Mouse (Mus musculus) embryonic facial prominence, embryonic 12.5 days (tissue): ENCODE results near the gene Sox13. TPM values are rescaled to one million over a fixed set of nuclear protein-coding genes. Genes with fewer than 3 reads are reported as not detected.
"Not testable (repeated sequence)": the region's sequence is repeated elsewhere in the genome, so short reads cannot be mapped to it uniquely, and the experiment has no call there.

ENCODE experiments used
- ATAC-seq: fragments of 200-750 bp; cut with Nextera tagmentation; 2 replicates; pipeline ENCODE4 v1.8.0; 2017; ENCODE audit not compliant: insufficient number of reproducible peaks, insufficient read depth, low FRiP score, low TSS enrichment
- H3K27ac ChIP-seq: fragments of 300-500 bp; sonication (generic); 2 replicates; pipeline ENCODE4 v1.5.1; 2016; ENCODE audit warnings: mild to moderate bottlenecking
- H3K27me3 ChIP-seq: fragments of 300-500 bp; sonication (generic); 2 replicates; pipeline ENCODE4 v1.6.1; 2016; ENCODE audit warnings: mild to moderate bottlenecking, moderate library complexity
- H3K36me3 ChIP-seq: fragments of 300-500 bp; sonication (generic); 2 replicates; pipeline ENCODE4 v1.6.1; 2016; ENCODE audit warnings: mild to moderate bottlenecking
- H3K4me1 ChIP-seq: fragments of 300-500 bp; sonication (generic); 2 replicates; pipeline ENCODE4 v1.6.1; 2016
- H3K4me2 ChIP-seq: fragments of 300-500 bp; sonication (generic); replicated peaks from 2 replicates; pipeline ENCODE4 v1.6.1; 2016; ENCODE audit warnings: mild to moderate bottlenecking, moderate library complexity
- H3K4me3 ChIP-seq: fragments of 300-500 bp; sonication (generic); 2 replicates; pipeline ENCODE4 v1.5.1; 2016; ENCODE audit warnings: mild to moderate bottlenecking
- H3K9ac ChIP-seq: fragments of 300-500 bp; sonication (generic); 2 replicates; pipeline ENCODE4 v1.6.1; 2016; ENCODE audit warnings: mild to moderate bottlenecking, moderate library complexity
- H3K9me3 ChIP-seq: fragments of 300-500 bp; sonication (generic); 2 replicates; pipeline ENCODE4 v1.6.1; 2016; ENCODE audit warnings: mild to moderate bottlenecking, moderate library complexity
- WGBS: fragments of 180-500 bp; shearing (Covaris S2); methylation state at CpG from one replicate; pipeline ENCODE4 v1.1.7; 2016; 5-methylcytosine and 5-hydroxymethylcytosine counted together
- polyA plus RNA-seq: library from polyadenylated mRNA; unstranded; fragments of >200 nt; fragmentation: Nextera tagmentation; extraction: Ambion mirVana; gene quantifications from 2 replicates; pipeline ENCODE4 v1.2.1, GENCODE M21; 2016

Sox13 gene
- polyA plus RNA-seq, 1 experiment from 2014 or later = 9.4 TPM

DNA sequence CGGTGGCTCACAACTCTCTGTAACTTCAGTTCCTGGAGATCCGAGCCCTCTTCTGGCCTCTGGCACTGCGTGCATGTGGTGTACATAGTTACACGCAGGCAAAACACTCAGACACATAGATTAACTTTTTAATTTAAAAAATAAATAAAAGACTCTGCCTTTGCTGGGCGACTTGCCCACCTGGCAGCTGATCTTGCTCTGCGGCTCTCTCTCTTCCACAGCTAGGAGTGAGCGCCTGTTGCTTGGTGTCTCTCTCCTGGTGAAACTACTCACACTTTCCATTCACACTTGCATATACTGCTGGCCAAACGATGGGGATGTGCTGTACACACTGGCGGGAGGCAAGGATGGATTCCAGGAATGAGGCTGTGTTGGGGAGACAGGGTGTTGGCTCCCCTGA, 77.6 kb downstream of the Sox13 start:
- Histone ChIP-seq H3K27me3 (no peaks in the 10 kb centered on the region), H3K4me2 (no peak overlapping the region), H3K9me3 (no peaks in the 10 kb centered on the region), H3K36me3 (no peaks in the 10 kb centered on the region), H3K4me1 (no peaks in the 10 kb centered on the region), H3K27ac (no peak overlapping the region), H3K4me3 (no peak overlapping the region), H3K9ac (no peak overlapping the region)
- 83% methylated on average over 9 of the region's 9 CpGs for WGBS
- ATAC-seq = no peak

DNA sequence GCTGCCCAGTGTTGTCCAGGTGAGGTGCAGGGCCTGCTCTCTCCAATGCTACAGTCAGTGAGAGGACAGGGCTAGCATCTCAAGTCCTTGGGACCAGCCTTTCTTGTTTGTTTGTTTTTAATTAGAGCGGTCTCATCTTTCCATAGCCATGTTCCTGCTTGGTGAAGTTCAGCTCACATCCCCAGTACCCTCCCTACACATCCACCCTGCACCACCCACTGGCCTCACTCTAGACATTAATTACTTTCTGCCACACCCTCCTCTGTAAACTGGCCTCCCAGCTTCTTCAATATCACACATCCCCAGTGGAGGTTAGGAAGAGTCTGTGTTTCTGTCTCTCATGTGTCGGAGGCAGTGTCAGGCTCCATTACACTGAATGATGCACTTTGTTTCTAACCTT, 79.8 kb downstream of the Sox13 start:
- 92% methylated on average over 2 of the region's 2 CpGs for WGBS
- Histone ChIP-seq H3K4me3 (no peak overlapping the region), H3K27ac (no peak overlapping the region), H3K27me3 (no peaks in the 10 kb centered on the region), H3K36me3 (no peaks in the 10 kb centered on the region), H3K4me1 (no peaks in the 10 kb centered on the region), H3K9ac (no peak overlapping the region), H3K9me3 (no peaks in the 10 kb centered on the region), H3K4me2 (no peak overlapping the region)
- ATAC-seq = no peak

DNA sequence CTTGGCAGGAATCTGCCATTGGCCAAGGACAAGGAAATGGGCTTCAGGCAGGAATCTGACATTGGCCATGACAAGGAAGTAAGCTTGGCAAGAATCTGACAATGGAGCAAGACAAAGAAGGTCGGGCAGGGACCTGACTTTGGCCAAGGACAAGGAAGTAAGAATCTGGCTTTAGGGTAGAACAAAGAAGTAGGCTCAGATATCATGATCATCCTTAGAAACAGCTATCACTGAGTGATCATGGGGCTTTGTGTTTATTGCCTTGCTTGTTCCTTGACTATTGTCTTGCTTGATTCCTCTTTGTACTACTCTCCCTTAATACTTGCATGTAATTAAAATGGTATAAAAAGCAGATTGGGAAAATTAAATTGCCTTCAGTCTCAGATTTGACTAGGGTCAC, 83.8 kb downstream of the Sox13 start:
- H3K27me3 ChIP-seq, H3K27ac ChIP-seq, H3K36me3 ChIP-seq, H3K4me2 ChIP-seq, H3K4me3 ChIP-seq, ATAC-seq, H3K4me1 ChIP-seq, H3K9ac ChIP-seq, H3K9me3 ChIP-seq: not testable (repeated sequence)
- WGBS = 63% methylated on average over 1 of the region's 1 CpGs

DNA sequence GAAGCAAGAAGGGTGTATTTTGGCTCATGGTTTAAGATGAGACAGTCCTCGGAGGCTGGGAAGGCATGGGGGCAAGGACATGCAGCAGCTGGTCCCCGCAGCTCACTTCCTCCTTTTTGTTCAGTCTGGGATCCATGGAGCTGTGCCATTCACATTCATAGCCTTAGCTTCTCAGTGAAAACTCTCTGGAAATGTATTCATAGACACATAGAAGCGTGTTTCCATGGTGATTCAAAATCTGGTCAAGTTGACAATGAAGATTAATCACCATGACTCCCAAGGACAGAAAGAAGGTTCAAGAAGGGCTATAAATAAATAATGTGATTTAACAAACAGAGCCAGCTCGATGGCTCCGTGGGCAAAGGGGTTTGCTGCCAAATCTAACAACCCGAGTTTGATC, 90.2 kb downstream of the Sox13 start:
- ATAC-seq = no peak

DNA sequence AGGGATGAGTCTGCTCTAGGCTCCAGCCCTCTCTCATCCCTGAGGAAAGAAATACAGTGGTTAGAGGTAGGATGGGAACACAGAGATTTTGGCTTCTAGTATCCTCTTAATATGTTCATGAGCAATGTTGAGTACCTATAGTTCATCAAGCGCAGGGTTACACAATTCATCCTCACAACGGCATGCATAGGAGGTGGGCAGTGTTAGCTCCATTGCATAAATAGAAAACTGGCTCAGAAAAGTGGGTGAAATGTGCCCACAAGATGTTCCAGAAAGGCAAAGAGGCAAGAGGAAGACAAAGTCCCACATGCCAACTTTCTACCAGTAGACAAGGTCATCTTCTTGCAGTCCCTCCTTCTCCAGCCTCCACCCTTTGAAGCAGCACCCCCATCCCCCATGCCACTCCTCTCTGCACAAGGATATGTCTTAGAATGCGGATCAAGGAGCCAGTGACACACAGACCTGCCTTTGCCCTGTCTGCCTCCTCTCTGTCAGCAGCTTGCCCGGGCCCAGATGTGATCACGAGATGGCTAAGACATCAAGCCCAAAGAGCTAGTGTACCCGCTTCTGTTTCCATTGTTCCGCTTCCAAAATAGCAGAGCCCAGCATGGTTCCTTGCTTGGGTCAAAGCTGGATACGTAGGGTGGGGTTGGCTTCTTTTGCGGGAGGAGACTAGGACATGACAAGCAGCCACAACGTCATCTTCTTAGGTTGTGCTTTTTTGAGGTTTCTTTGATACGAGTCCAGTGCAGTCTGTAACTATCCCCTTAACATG, 91.3 kb downstream of the Sox13 start:
- no peak for ATAC-seq
- Histone ChIP-seq H3K4me1 (peaks cover 7% of the 10 kb centered on the region), H3K9me3 (no peaks in the 10 kb centered on the region), H3K4me3 (no peak overlapping the region), H3K36me3 (no peaks in the 10 kb centered on the region), H3K4me2 (no peak overlapping the region), H3K27ac (no peak overlapping the region), H3K9ac (no peak overlapping the region), H3K27me3 (peaks cover 40% of the 10 kb centered on the region)
- WGBS = 86% methylated on average over 11 of the region's 11 CpGs

More for the DNA sequence above, 90.2 kb downstream of the Sox13 start:
- no peak overlapping the region for H3K4me2 ChIP-seq
- no peaks in the 10 kb centered on the region for H3K9me3 ChIP-seq
- H3K9ac ChIP-seq = no peak overlapping the region
- H3K4me3 ChIP-seq = no peak overlapping the region
- H3K36me3 ChIP-seq = no peaks in the 10 kb centered on the region
- no peak overlapping the region for H3K27ac ChIP-seq
- peaks cover 29% of the 10 kb centered on the region for H3K27me3 ChIP-seq
- WGBS = 81% methylated on average over 6 of the region's 6 CpGs
- peaks cover 7% of the 10 kb centered on the region for H3K4me1 ChIP-seq

Other genes with a start within 250 kb of the Sox13 start
- not detected in 2 replicates for gene Golt1a, start 114.6 kb downstream of the Sox13 start, polyA plus RNA-seq
- not detected in 2 replicates for gene Kiss1, start 102.5 kb downstream of the Sox13 start, polyA plus RNA-seq
- gene Ren1, start 73.9 kb downstream of the Sox13 start, polyA plus RNA-seq = 0.19 TPM in 1 of 2 replicates, not detected in the other
- gene Etnk2, start 60.8 kb downstream of the Sox13 start, polyA plus RNA-seq = 3.0 and 3.4 TPM in 2 replicates
- 701 and 762 TPM in 2 replicates for gene Snrpe, start 185.9 kb upstream of the Sox13 start, polyA plus RNA-seq
- not detected in 2 replicates for gene Zbed6, start 236.5 kb upstream of the Sox13 start, polyA plus RNA-seq
- gene Gm38394, start 236.9 kb upstream of the Sox13 start, polyA plus RNA-seq = 8.1 and 8.3 TPM in 2 replicates